Mouse (Mus musculus): Measurements from ENCODE around the gene Ostn. TPM values are rescaled to one million over a fixed set of nuclear protein-coding genes. Genes with fewer than 3 reads are reported as not detected.
"Not testable (repeated sequence)": the region's sequence is repeated elsewhere in the genome, so short reads cannot be mapped to it uniquely, and the experiment has no call there.

The Ostn gene
- not detected in 2 replicates for polyA plus RNA-seq (2012; rRNA removed)

GRCm38 (mm10) chr16:27307189-27307588, at the start of gene Ostn:
Ostn (plus strand) TSS chr16:27307489.
- not testable (repeated sequence) for DNase-seq (ENCODE audit: low spot score)

DNA sequence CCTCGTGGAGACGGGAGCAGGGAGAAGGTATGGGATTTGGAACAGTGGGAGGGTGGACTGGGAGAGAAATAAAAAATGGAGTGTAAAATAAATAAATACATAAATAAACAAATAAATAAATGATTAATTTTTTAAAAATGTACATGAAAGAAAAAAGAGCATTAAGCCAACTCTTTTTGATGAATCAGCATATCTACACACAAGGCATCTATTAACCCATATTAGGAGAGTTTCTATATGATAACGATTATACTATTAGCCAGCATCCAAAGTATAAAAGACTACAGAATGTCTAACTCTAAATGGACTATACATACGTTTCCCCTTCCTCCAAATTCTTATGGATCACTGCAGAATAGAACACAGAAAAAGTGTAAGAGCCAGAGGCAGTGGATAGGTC, 38.5 kb upstream of the Ostn start:
- no peak for DNase-seq (ENCODE audit: low spot score)

DNA sequence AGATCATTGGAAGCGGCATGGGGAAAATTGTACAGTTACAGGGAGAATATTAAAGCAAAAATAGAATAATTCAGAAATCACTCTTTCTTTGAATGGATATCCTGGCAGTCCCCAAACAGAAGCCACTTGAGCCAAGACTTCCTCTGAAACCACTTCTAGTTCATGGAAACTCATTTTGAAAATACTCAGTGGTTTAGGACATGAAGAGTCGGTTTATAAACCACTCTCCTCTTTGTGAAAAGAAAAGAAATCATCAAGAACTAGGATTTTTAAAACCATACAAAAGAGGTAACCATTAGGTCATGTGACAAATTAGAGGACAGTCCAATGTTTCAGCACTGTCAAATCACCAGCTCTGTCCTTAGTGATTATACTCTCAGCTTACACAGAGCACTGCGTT, 19.9 kb upstream of the Ostn start:
- DNase-seq (ENCODE audit: low spot score) = no peak

GRCm38 (mm10) chr16:27296508-27296907, 10.8 kb upstream of the Ostn start:
- DNase-seq (ENCODE audit: low spot score) = no peak

DNA sequence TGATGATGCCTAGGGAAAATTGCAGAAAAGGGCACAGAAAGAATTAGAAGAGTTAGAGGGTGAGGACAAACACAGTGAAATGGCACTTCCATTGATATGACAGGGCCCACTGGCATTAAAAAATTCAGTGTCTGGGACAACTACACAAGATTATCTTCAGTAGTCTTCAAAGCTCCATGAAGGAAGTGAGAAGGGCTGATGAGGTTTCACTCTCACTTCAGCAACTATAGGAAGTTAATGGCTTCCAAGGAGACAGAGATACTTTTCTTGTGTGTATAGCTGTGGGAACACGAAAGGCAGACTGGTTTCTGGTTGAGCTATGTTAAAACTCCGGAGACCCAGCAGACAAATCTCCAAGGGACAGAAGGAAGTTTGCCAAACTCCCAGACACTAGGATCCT, 10.4 kb upstream of the Ostn start:
- no peak for DNase-seq (ENCODE audit: low spot score)

- DNase-seq (ENCODE audit: low spot score) = no peak
Observed at GRCm38 (mm10) chr16:27319099-27319498, 11.8 kb downstream of the Ostn start.

DNA sequence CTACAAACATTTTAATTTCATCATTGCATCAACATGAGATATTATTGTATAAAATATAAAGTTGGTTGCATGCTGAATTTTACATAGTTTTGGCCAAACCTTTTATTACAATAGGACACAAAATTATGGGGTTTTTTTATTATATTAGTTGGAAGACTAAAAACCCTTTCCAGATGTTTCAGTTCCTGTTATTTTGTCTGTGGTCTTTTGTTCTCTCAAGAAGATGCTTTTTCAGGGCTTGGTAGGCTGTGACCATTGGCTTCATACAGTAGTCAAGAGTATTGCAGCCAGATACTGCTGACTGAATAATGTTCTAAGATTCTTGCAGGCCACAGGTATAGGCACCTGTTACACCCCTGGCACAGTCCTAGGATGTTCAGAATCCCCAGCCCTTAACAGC, 14.8 kb downstream of the Ostn start:
- DNase-seq (ENCODE audit: low spot score) = no peak

DNA sequence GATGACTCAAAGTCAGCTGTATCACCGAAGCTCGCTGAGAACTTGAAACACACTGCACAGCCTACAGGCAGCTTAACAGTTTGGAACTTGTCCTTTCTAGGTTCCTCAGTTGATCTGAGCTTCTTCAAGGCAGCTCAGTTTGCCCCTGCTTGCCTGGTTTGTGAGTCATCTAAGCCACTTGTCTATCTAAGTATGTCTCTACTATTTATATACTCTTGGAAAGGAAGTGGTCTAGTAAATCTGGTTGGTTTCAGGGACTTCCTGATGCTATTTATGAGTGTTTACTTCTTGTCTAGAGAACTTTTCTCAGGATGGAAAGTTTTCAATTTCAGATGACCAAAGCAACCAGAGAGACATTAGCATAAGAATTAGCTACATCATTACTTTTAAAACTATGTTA, 19.2 kb downstream of the Ostn start:
- no peak for DNase-seq (ENCODE audit: low spot score)

DNA sequence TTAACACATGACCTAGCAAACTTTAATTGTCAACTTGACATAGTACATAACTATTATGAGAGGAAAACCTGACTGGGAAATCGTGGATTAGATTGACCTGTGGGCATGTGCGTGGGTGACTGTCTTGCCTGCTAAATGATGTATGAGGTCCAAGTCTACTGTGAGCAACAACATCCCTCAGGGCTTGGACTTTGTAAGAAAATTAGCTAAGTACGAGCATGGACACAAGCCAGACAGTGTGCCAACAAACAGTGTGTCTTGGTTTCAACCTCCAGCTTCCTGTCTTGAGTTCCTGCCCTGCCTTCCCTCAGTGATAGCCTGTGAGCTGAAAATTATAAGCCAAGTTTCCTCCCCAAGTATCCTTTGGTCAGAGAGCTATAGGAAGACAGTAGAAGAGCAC, 40.2 kb downstream of the Ostn start:
- no peak for DNase-seq (ENCODE audit: low spot score)

- DNase-seq (ENCODE audit: low spot score) = no peak
Observed at GRCm38 (mm10) chr16:27348359-27348758, 41.1 kb downstream of the Ostn start.

GRCm38 (mm10) chr16:27349235-27349634, 41.9 kb downstream of the Ostn start:
- DNase-seq (ENCODE audit: low spot score) = no peak

DNA sequence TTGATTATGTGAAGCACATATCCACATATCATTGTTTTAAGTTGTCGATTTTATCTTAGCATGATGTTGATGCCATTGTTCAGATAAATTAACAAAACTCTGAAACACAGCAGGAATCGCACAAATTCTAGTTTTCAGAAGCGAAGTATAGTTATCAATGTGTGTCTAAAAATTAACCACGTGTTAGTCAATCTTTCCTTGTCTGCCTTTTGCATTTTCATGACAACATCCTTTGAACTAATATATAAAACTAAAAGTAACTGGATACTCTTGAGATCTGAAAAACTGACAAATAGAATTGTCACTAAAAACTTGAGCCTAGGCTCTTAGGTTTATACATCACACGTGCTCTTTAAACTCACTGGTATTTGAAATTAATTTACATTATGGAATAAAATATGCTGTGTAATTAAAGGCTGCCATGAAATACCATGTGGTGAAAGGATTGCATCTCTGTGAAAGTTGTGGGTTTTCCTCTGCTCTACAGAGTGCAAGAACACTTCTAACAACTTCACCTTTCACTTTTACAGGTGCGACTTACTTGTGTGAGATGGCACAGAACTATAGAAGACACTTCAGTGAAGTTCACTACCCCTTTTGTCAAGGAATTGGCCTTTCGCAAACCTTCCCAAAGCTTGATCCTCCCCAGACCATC, 42.7 kb downstream of the Ostn start:
- no peak for DNase-seq (ENCODE audit: low spot score)

DNA sequence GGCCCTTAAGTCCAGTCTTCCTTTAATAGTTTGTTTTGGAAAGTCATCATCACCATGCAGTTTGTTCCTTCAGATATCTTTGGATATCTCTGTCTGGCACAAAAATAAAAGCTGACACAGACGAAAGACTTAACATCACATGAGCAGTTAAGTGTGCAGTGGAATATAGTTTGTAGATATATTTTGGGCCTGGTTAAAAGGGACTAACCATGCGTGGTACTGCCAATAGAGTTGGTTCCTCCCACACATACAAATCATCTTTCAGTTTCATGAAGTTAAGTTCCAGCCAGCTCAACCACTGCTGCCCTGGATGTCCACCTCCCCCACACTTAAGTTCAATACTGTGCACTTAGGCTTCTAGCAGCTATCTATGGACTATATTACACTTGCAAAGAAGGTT, 47.2 kb downstream of the Ostn start:
- DNase-seq (ENCODE audit: low spot score) = no peak

GRCm38 (mm10) chr16:27360059-27360458, 52.8 kb downstream of the Ostn start:
- no peak for DNase-seq (ENCODE audit: low spot score)

DNA sequence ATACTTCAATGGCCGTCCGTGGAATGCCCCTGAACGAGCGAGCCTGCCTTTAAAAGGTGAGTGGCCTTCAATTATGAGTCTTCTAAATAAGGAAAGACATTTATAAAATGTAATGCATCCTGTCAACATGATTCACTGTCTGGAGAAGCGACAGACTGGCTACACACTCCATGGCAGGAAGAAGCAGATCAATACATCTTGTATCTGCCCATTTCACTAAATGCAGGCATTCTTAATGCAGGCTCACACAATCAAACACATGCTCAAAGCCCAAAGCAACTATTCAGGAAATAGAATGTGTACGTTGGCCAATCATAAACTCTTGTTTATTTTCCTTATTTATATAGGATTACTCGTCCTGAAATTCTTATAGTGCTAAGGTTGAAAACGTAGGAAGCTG, 62.9 kb downstream of the Ostn start, which contains the start of gene Uts2b:
Uts2b (minus strand) TSS at position 49 of the 400 bp plus-strand sequence.
- DNase-seq (ENCODE audit: low spot score) = no peak

DNA sequence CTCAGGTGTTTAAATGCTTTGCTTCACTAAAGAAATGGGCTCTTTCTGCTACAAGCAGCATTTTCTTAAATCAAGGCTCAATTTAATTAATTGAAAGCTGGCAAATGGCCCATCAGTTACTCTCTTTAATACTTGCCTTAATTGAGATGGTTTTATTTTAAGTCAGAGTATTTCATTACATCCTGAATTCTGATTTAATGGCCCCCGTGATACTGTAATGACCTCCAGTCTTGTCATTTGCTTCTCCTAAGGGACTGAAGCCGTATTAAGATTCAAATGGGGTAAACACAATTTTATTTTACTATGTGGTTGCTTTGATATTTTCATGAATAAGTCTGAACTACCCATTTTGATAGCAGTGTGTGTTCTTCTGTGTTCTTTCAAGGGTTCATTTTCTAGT, 63.4 kb downstream of the Ostn start:
- DNase-seq (ENCODE audit: low spot score) = no peak

- no peak for DNase-seq (ENCODE audit: low spot score)
Observed at GRCm38 (mm10) chr16:27374139-27374538, 66.8 kb downstream of the Ostn start.

DNA sequence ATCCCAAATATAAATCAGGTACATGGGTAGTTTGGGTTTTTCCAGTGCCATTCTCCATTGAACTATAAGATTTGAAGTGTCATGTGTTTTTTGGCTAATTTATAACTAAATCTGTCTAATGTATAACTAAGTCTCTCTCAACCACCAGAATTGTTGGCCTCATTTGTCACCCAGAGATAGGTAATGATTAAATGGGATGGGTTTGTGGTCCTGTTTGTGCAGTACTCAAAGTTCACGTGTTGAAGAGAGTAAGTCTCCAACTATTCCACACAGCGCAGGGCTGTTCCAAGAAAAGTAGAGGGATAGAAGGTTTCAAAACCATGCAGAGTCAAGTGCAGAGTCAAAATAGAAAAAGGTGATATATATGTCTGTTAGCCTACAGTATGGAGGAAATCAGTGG, 68.0 kb downstream of the Ostn start:
- DNase-seq (ENCODE audit: low spot score) = no peak

DNA sequence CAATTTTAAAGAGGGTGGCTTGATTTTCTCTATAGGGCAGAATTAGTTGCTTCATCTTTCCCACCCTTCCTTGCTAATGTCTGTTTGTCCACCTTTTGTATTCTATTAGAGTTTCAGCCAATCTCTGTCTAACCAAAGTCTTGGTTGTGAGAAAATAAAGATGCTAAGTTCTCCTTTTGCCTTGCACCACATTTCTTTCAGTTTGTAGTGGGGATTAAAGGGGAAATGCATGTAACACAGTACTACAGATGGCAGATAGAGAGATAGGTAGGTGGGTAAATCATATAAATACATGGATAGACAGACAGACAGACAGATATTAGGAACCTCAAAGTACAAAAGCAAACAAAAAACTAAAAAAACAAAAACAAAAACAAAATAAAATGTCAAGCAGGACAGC, 69.3 kb downstream of the Ostn start:
- no peak for DNase-seq (ENCODE audit: low spot score)

- no peak for DNase-seq (ENCODE audit: low spot score)
Observed at GRCm38 (mm10) chr16:27382217-27382616, 74.9 kb downstream of the Ostn start.

- no peak for DNase-seq (ENCODE audit: low spot score)
Observed at GRCm38 (mm10) chr16:27384893-27385603, 77.8 kb downstream of the Ostn start.

GRCm38 (mm10) chr16:27385649-27386048, 78.4 kb downstream of the Ostn start:
- DNase-seq (ENCODE audit: low spot score) = no peak

- no peak for DNase-seq (ENCODE audit: low spot score)
Observed at GRCm38 (mm10) chr16:27386850-27387407, 79.6 kb downstream of the Ostn start.

All from urinary bladder, adult 2 months (tissue).